Mouse (Mus musculus) neural tube, embryonic 11.5 days (tissue): ENCODE results near the gene Vps25. TPM values are rescaled to one million over a fixed set of nuclear protein-coding genes. Genes with fewer than 3 reads are reported as not detected.
A peak's percentile ranks its signal among the peaks of the same experiment; 100 is the strongest.

Source experiments
- ATAC-seq: fragments of 200-750 bp; cut with Nextera tagmentation; 2 replicates; pipeline ENCODE4 v1.8.0; 2017; ENCODE audit warnings: moderate number of reproducible peaks, mild to moderate bottlenecking, moderate TSS enrichment, moderate library complexity; ENCODE audit not compliant: insufficient read depth, low FRiP score, low TSS enrichment
- DNase-seq: peaks from one replicate; pipeline ENCODE4 v3.0.0-alpha.2; 2015; ENCODE audit warnings: low spot score
- H3K27ac ChIP-seq: fragments of 300-500 bp; sonication (generic); 2 replicates; pipeline ENCODE4 v1.5.1; 2014; ENCODE audit warnings: low read depth, mild to moderate bottlenecking, low read length
- H3K27me3 ChIP-seq: fragments of 300-500 bp; sonication (generic); 2 replicates; pipeline ENCODE4 v1.6.1; 2014; ENCODE audit warnings: mild to moderate bottlenecking, low read length, mixed read lengths; ENCODE audit not compliant: control insufficient read depth, insufficient read depth
- H3K36me3 ChIP-seq: fragments of 300-500 bp; sonication (generic); 2 replicates; pipeline ENCODE4 v1.6.1; 2014; ENCODE audit warnings: mild to moderate bottlenecking, low read length, moderate library complexity, mixed read lengths; ENCODE audit not compliant: control insufficient read depth, insufficient read depth
- H3K4me1 ChIP-seq: fragments of 300-500 bp; sonication (generic); 2 replicates; pipeline ENCODE4 v1.6.1; 2014; ENCODE audit warnings: low read length, mixed read lengths; ENCODE audit not compliant: control insufficient read depth, insufficient read depth
- H3K4me2 ChIP-seq: fragments of 300-500 bp; sonication (generic); 2 replicates; pipeline ENCODE4 v1.6.1; 2014; ENCODE audit warnings: low read depth, mild to moderate bottlenecking, moderate library complexity
- H3K4me3 ChIP-seq: fragments of 300-500 bp; sonication (generic); 2 replicates; pipeline ENCODE4 v1.5.1; 2014; ENCODE audit warnings: low read depth, low read length
- H3K9ac ChIP-seq: fragments of 300-500 bp; sonication (generic); 2 replicates; pipeline ENCODE4 v1.6.1; 2014; ENCODE audit warnings: mild to moderate bottlenecking, low read length
- H3K9me3 ChIP-seq: fragments of 300-500 bp; sonication (generic); 2 replicates; pipeline ENCODE4 v1.6.1; 2016; ENCODE audit warnings: low read length; ENCODE audit not compliant: control insufficient read depth
- WGBS: fragments of 180-500 bp; shearing (Covaris S2); extraction: QIAGEN DNeasy Blood & Tissue Kit; methylation state at CpG from one replicate; pipeline ENCODE4 v1.1.7; 2014; 5-methylcytosine and 5-hydroxymethylcytosine counted together
- polyA plus RNA-seq: library from polyadenylated mRNA; unstranded; fragments of >200 nt; fragmentation: Nextera tagmentation; extraction: Ambion mirVana; gene quantifications from 2 replicates; pipeline ENCODE4 v1.2.1, GENCODE M21; 2014

Vps25 gene
- polyA plus RNA-seq, 1 experiment from 2014 or later, result 124 TPM

DNA sequence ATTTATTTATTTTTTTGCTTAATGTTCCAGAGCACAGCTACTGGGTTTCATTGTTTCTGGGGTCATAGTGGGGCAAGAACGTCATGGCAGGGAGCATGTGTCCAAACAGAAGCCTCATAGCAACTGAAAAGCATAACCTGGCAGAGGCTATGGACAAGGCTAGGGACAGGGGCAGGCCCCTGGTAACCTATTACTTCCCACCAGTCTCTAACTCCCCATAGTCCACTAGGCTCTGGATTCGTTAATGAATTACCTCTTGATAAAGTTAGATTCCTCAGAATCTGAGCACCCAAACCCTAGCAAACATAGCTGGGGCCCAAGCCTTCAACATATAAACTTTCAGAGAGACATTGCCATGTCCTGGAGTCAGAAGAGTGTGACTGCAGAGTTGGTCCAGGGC lies 2.5 kb upstream of the Vps25 start:
- H3K36me3 ChIP-seq, result no peaks in the 10 kb centered on the region
- no peak for DNase-seq
- no peak overlapping the region for H3K4me3 ChIP-seq
- no peak for ATAC-seq
- H3K4me1 ChIP-seq, result peaks cover 18% of the 10 kb centered on the region
- 77% methylated on average over 2 of the region's 2 CpGs for WGBS
- no peak overlapping the region for H3K9ac ChIP-seq
- no peak overlapping the region for H3K4me2 ChIP-seq
- peaks cover 14% of the 10 kb centered on the region for H3K27me3 ChIP-seq
- H3K9me3 ChIP-seq, result no peaks in the 10 kb centered on the region
- no peak overlapping the region for H3K27ac ChIP-seq

DNA sequence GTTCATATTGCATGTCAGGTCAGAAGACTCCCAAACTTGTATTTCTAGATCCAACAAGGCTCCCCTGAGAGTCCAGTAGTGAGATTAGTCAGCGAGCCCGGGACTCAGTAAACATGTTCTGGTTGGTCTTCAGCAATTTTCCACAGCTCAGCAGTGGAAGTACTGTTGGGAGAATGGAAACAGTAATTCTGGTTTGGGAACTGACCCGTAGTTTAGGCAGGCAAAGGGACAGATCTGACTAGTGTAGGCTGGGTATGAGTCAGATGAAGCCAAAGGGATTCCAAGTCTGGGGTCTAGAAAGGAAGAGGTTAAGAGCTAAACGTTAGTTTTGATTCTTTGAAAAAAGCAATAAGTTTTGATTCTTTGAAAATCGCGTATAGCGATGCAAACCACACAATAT lies 566 bp upstream of the Vps25 start:
- no peak for DNase-seq
- Histone ChIP-seq H3K4me1 (peaks cover 11% of the 10 kb centered on the region), H3K4me3 (peak overlapping the region; percentile 84), H3K36me3 (no peaks in the 10 kb centered on the region), H3K27ac (no peak overlapping the region), H3K27me3 (no peaks in the 10 kb centered on the region), H3K4me2 (peak overlapping the region; percentile 91), H3K9ac (peak overlapping the region; percentile 92), H3K9me3 (no peaks in the 10 kb centered on the region)
- no peak for ATAC-seq
- 18% methylated on average over 7 of the region's 7 CpGs for WGBS

DNA sequence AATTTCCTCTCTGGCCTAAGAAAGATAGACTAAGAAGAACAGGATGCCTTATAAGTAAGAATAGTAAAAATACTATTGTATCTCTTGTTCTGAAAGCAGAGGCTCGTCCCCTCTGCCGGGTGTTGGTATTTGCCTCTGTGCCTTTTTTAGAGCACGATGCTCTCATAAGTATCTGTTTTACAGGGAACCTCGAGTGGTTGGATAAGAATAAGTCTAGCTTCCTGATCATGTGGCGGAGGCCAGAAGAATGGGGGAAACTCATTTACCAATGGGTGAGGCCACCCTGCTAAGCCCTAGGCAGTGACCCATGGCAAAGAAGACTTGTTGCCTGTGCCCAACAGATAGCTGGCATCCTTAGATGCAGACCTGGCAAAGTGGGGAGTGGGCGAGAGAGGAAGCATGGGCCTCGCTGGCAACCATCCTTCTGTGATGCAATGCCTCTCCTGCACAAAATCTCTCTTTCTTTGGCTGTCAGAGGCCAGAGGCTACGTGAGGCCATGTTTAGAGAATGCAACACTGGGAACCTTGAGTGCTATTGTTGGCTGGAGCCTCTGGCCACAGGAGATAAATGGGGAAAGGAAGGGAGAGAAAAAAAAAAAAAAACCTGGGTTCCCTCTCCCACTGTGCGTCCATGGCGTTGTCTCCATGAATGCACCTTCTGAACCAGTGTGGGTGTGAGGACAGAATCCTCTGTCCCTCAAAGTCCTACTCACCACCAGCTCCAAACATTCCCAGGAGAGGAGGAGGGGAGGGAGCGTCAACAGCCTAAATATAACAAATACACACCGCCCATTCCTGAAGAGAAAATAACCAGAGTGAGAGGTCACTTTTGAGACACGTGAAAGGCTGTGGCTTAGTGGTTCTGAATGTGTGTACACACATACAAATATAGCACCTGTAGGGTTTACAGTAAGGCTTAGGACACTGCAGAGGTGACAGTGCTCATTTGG lies 2.6 kb downstream of the Vps25 start:
- H3K9ac ChIP-seq, result no peak overlapping the region
- H3K27ac ChIP-seq, result no peak overlapping the region
- no peak overlapping the region for H3K4me3 ChIP-seq
- no peak for DNase-seq
- H3K27me3 ChIP-seq, result peaks cover under 1% of the 10 kb centered on the region; the same call in 1 of the 2 replicates
- no peaks in the 10 kb centered on the region for H3K9me3 ChIP-seq
- 93% methylated on average over 13 of the region's 13 CpGs for WGBS
- H3K4me1 ChIP-seq, result peaks cover 31% of the 10 kb centered on the region
- H3K36me3 ChIP-seq, result no peaks in the 10 kb centered on the region
- H3K4me2 ChIP-seq, result no peak overlapping the region
- ATAC-seq, result no peak

DNA sequence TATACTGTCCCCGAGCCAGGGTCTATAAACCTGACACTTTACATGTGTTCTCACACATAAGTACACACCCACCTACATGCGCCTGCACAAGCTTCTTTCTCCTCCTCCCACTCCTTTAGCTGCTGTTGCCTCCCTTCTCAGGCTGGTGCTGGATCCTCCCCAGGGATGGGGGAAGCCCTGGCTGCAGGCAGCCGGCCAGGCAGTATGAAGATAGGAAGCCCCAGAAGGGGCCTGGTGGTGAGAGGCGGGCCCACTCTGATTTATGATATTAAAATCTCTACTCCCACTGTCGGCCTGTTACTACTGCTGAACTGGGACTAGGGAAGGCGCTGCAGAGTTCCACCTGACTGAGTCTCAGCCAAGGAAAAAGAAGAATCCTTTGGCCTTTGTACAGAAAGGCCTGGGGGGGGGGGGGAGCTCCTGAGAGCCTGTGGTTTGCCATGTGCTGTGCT lies 5.8 kb downstream of the Vps25 start:
- Histone ChIP-seq H3K27ac (0 out of 2 replicates have a peak overlapping the region, but pooled peaks have one; percentile 29), H3K9ac (no peak overlapping the region; the same call in 1 of the 2 replicates)

DNA sequence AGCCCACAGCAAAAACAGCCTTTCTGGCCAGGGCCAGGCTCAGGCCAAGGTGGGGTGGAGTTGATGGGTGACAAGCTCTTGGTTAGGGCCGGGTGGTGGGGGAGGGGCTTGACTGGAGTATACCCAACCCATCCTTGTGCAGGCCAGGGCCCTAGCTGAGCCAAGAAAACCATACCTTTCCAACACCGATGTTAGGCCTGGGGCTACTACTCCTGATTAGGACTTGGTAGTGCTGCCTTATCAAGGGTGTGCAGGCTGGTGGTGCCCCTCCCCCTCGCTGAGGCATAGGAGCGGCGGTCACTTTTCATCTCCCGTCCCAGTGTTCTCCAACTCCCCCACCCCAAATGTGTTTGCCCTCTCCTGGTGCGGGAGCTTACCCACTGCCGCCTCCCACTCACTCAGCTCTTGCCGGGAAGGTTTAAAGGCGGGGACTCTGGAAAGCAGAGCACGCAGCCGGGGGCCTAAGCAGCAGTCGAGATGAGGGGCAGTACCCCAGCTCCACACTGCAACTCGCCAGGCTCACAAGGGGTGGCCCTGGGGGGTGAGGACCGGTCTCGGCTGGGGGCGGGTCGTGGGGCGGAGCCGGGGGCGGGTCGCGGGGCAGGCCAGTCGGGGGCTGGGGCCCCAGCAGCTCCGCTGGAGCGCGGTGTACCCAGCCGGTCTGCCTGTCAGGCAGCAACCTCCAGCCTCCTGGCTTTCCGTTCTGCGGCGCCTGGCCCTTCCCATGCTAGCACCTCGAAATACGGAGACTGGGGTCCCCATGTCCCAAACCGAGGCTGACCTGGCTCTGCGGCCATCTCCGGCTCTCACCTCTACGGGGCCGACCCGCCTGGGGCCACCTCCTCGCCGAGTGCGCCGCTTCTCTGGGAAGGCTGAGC lies 6.7 kb downstream of the Vps25 start, which contains the start of gene Wnk4:
Gene Wnk4, plus strand, starts transcription at position 620 of the 878 bp plus-strand sequence.
- H3K9ac ChIP-seq, result peak within 1 kb of the TSS; percentile 59
- no peaks in the 10 kb centered on the region for H3K36me3 ChIP-seq
- H3K4me1 ChIP-seq, result peaks cover 44% of the 10 kb centered on the region
- no peaks in the 10 kb centered on the region for H3K9me3 ChIP-seq
- H3K27me3 ChIP-seq, result peaks cover 38% of the 10 kb centered on the region
- WGBS, result under 1% methylated on average over 35 of the region's 43 CpGs
- ATAC-seq (peak; percentile 78), DNase-seq (peak; percentile 73)
- H3K27ac ChIP-seq, result 0 out of 2 replicates have a peak within 1 kb of the TSS, but pooled peaks have one; percentile 29
- H3K4me2 ChIP-seq, result peak within 1 kb of the TSS; percentile 78
- peak within 1 kb of the TSS; percentile 37 for H3K4me3 ChIP-seq

More for the DNA sequence above, 5.8 kb downstream of the Vps25 start:
- Histone ChIP-seq H3K27me3 (peaks cover 31% of the 10 kb centered on the region), H3K4me2 (peak overlapping the region; percentile 78), H3K36me3 (no peaks in the 10 kb centered on the region), H3K4me1 (peaks cover 42% of the 10 kb centered on the region), H3K4me3 (no peak overlapping the region), H3K9me3 (no peaks in the 10 kb centered on the region)
- 31% methylated on average over 6 of the region's 6 CpGs for WGBS
- no peak for DNase-seq
- no peak for ATAC-seq

DNA sequence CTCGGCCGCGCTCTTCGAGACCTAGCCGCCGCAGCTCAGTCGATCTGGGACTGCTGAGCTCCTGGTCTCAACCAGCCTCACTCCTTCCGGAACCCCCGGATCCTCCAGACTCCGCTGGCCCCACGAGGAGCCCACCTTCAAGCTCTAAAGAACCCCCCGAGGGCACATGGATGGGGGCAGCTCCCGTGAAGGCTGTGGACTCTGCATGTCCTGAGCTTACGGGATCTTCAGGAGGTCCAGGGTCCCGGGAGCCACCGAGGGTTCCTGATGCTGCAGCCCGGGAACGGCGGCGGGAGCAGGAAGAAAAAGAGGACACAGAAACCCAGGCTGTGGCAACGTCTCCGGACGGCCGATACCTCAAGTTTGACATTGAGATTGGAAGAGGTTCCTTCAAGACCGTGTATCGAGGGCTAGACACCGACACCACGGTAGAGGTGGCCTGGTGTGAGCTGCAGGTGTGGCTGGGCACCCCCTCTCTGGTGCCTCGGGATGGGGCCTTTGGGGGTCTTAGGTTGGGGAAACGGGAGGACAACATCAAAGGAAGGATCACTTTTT lies 7.4 kb downstream of the Vps25 start:
- Histone ChIP-seq H3K27ac (no peak overlapping the region), H3K4me1 (peaks cover 45% of the 10 kb centered on the region), H3K36me3 (no peaks in the 10 kb centered on the region), H3K27me3 (peaks cover 42% of the 10 kb centered on the region), H3K9ac (peak overlapping the region; percentile 59), H3K4me3 (peak overlapping the region; percentile 37), H3K9me3 (no peaks in the 10 kb centered on the region), H3K4me2 (peak overlapping the region; percentile 78)
- DNase-seq (no peak), ATAC-seq (no peak)
- 0% methylated on average over 30 of the region's 30 CpGs for WGBS

DNA sequence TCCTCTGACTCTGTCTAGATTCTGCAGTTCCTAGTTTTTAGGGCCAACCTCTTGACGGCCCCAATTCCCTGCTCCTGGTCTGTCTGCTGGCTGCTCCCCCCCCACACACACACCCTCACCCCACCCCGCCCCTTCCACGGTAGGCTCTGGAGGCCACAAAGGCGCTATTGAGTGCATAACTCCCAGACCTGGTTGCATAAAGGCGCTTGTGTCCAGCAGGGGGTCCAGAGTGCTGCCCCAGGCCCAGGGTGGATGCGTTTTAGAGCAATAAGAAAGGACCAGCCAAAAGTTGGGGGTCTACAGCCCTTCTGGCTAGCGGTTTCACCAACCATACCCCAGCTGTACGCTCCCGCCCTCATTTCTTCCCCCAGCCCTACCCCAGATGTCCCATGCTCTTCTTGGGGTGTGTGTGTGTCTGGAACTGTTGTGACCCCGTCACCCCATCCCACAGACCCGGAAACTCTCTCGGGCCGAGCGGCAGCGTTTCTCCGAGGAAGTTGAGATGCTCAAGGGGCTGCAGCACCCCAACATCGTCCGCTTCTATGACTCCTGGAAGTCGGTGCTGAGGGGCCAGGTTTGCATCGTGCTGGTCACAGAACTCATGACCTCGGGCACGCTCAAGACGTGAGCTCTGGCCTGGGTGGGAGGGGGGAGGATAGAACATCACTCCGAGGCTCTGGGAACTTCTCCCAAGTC lies 8.9 kb downstream of the Vps25 start:
- no peak for ATAC-seq
- no peak overlapping the region for H3K9ac ChIP-seq
- no peaks in the 10 kb centered on the region for H3K9me3 ChIP-seq
- no peak overlapping the region for H3K27ac ChIP-seq
- H3K27me3 ChIP-seq, result peaks cover 44% of the 10 kb centered on the region
- DNase-seq, result no peak
- H3K4me3 ChIP-seq, result peak overlapping the region; percentile 15
- no peaks in the 10 kb centered on the region for H3K36me3 ChIP-seq
- H3K4me2 ChIP-seq, result peak overlapping the region; percentile 30
- WGBS, result 3% methylated on average over 24 of the region's 24 CpGs
- H3K4me1 ChIP-seq, result peaks cover 45% of the 10 kb centered on the region
